Mouse (Mus musculus): ENCODE measurements at regions not wholly inside any gene's neighbourhood (a gene's known extent, or its start where the extent isn't known, plus 50 kb on each side); places are given as distances from the start of the nearest gene placed in this dataset.

- DNase-seq, result peak; percentile 16 to 33
Measured at GRCm38 (mm10) chr1:121177908-121178311, 154.5 kb downstream of the Insig2 start.

GRCm38 (mm10) chr1:121178611-121179245 lies 153.7 kb downstream of the Insig2 start:
- DNase-seq, result peak in 1 of 2 experiments; percentile 9

- peak; percentile 86 to 89 for DNase-seq
Measured at GRCm38 (mm10) chr1:121180273-121181030, 151.9 kb downstream of the Insig2 start.

GRCm38 (mm10) chr1:121188895-121189294 lies 143.5 kb downstream of the Insig2 start:
- no peak for DNase-seq

GRCm38 (mm10) chr1:121194800-121195199 lies 137.6 kb downstream of the Insig2 start:
- no peak for DNase-seq

- peak; percentile 24 to 26 for DNase-seq
Measured at GRCm38 (mm10) chr1:121215843-121216242, 116.5 kb downstream of the Insig2 start.

GRCm38 (mm10) chr1:121224250-121224649 lies 108.1 kb downstream of the Insig2 start:
- no peak for DNase-seq

GRCm38 (mm10) chr1:121226466-121227232 lies 105.7 kb downstream of the Insig2 start:
- no peak for DNase-seq

GRCm38 (mm10) chr1:121227233-121227594 lies 105.2 kb downstream of the Insig2 start:
- DNase-seq, result no peak

GRCm38 (mm10) chr1:121243576-121243975 lies 88.8 kb downstream of the Insig2 start:
- no peak for DNase-seq

GRCm38 (mm10) chr1:121247556-121247955 lies 84.8 kb downstream of the Insig2 start:
- no peak for DNase-seq

- no peak for DNase-seq
Measured at GRCm38 (mm10) chr1:121249081-121249480, 83.3 kb downstream of the Insig2 start.

GRCm38 (mm10) chr1:121250686-121251085 lies 81.7 kb downstream of the Insig2 start:
- no peak for DNase-seq

- DNase-seq, result no peak
Measured at GRCm38 (mm10) chr1:121252056-121252455, 80.3 kb downstream of the Insig2 start.

- DNase-seq, result no peak
Measured at GRCm38 (mm10) chr1:121254196-121254595, 78.2 kb downstream of the Insig2 start.

Measured in kidney, postnatal 4 days (tissue).